Mouse (Mus musculus): ENCODE results near the gene Gm21680.
A peak's percentile ranks its signal among the peaks of the same experiment; 100 is the strongest.
"Not testable (repeated sequence)": the region's sequence is repeated elsewhere in the genome, so short reads cannot be mapped to it uniquely, and the experiment has no call there.

Gm21680 gene

GRCm38 (mm10) chr5:25972563-25972962, at the start of gene Gm21680:
Gm21680 (minus strand) TSS chr5:25972663.
- not testable (repeated sequence) for DNase-seq (ENCODE audit: low spot score)

GRCm38 (mm10) chr5:26007697-26008096, 35.2 kb upstream of the Gm21680 start:
- not testable (repeated sequence) for DNase-seq (ENCODE audit: low spot score)

DNA sequence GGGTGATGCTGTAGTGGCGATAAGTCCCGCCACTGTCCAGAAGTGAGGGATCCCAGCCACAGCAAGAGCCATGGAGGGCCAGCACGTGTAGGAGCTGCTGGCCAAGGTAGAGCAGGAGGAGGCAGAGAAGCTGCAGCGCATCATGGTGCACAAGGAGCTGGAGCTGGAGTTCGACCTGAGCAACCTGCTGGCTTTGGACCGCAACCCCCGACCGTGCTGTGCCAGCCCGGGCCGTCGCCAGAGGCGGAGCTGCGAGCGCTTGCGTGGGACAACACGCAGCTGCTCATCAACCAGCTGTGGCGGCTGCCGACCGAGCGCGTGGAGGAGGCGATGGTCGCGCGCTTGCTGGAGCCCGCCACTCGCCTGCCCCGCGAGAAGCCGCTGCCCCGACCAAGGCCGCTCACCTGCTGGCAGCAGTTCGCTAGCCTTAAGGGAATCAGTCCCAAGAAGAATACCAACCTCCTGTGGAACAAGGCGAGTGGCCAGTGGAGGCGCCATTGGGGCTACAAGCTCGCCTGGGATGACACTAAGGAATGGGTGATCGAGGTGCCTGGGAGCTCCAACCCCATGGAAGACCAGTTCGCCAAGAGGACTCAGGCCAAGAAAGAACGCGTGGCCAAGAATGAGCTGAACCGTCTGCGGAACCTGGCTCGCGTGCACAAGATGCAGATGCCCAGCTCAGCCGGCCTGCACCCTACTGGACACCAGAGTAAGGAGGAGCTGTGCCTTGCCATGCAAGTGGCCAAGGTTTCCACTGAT, 34.7 kb upstream of the Gm21680 start:
- DNase-seq (ENCODE audit: low spot score): peak; percentile 70

DNA sequence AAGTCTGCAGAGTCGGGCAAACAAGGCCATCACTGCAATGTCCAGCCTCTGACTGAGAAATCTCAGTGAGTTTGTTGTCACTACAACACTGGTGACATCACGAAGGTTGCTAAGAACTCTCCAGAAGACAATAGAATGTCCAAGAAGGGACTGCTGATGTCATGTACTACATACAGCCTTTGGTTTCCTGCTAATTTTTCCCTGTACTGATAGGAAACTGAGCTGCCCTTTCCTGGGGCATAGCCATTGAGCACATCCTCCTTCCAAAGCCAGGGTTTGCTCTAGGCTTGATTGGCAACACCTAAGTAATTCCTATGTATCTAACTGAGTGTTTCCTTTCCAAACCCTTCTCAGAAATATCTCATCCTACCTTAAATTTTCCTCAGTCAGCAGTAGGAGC, 32.2 kb upstream of the Gm21680 start, which contains the start of gene Gm1979:
Gene Gm1979 (minus strand): TSS at position 101 of the 400 bp plus-strand sequence.
- not testable (repeated sequence) for DNase-seq (ENCODE audit: low spot score)

DNA sequence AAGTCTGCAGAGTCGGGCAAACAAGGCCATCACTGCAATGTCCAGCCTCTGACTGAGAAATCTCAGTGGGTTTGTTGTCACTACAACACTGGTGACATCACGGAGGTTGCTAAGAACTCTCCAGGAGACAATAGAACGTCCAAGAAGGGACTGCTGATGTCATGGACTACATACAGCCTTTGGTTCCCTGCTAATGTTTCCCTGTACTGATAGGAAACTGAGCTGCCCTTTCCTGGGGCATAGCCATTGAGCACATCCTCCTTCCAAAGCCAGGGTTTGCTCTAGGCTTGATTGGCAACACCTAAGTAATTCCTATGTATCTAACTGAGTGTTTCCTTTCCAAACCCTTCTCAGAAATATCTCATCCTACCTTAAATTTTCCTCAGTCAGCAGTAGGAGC, 16.1 kb upstream of the Gm21680 start, which contains the start of gene Gm21698:
Gene Gm21698 (minus strand): TSS at position 101 of the 400 bp plus-strand sequence.
- DNase-seq (ENCODE audit: low spot score): not testable (repeated sequence)

GRCm38 (mm10) chr5:25957050-25957449, 15.4 kb downstream of the Gm21680 start:
- not testable (repeated sequence) for DNase-seq (ENCODE audit: low spot score)

DNA sequence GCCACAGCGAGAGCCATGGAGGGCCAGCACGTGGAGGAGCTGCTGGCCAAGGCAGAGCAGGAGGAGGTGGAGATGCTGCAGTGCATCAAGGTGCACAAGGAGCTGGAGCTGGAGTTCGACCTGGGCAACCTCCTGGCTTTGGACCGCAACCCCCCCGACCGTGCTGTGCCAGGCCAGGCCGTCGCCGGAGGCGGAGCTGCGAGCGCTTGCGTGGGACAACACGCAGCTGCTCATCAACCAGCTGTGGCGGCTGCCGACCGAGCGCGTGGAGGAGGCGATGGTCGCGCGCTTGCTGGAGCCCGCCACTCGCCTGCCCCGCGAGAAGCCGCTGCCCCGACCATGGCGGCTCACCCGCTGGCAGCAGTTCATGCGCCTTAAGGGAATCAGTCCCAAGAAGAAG, 15.9 kb downstream of the Gm21680 start:
- DNase-seq (ENCODE audit: low spot score): peak; percentile 32

DNA sequence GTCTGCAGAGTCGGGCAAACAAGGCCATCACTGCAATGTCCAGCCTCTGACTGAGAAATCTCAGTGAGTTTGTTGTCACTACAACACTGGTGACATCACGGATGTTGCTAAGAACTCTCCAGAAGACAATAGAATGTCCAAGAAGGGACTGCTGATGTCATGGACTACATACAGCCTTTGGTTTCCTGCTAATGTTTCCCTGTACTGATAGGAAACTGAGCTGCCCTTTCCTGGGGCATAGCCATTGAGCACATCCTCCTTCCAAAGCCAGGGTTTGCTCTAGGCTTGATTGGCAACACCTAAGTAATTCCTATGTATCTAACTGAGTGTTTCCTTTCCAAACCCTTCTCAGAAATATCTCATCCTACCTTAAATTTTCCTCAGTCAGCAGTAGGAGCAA, 18.1 kb downstream of the Gm21680 start, which contains the start of gene Gm21671:
Gene Gm21671 (minus strand): TSS at position 101 of the 400 bp plus-strand sequence.
- not testable (repeated sequence) for DNase-seq (ENCODE audit: low spot score)

- DNase-seq (ENCODE audit: low spot score): not testable (repeated sequence)
Observed at GRCm38 (mm10) chr5:25945391-25945790, 27.1 kb downstream of the Gm21680 start.

GRCm38 (mm10) chr5:25942281-25942680, 30.2 kb downstream of the Gm21680 start, which contains the start of gene Gm21663:
Gm21663 (minus strand) TSS chr5:25942381.
- not testable (repeated sequence) for DNase-seq (ENCODE audit: low spot score)

Measured in retina, embryonic 14.5 days (tissue).